Comparison of ENCODE assay signal across 25 mouse cellular contexts in the genomic region with DNA sequence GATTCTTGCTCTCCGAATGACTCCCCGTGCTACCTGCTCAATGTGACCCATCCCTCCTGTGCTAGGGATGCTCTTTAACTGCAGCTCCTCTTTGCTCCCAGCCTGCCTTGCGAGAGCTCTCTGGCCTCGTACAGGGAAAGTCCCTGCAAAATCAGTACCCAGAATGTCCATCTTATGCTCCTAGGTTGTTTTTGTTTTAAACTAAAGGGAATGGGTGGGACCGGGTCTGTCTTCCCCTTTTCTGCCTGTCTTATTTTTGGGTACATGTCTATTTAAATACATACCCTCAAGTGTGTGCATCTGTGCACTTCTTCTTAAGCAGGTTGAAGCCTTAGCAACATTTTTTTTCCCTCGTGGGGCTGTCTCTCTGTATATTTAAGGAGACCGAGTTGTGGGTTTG.
DNase-seq lines count a peak whose midpoint lies in the region; ATAC-seq and TF ChIP-seq lines count a peak whose summit lies in the region.
"Had no signal": no experiment of that assay in that cellular context is flagged by ENCODE, and none has a peak within 500 bp of the region (broad histone marks: within the 10 kb centered on the region; RNA-seq: fewer than 3 reads in every experiment).

No protein-coding gene starts in this region.

- no peak for TF ChIP-seq CTCF in gastrocnemius, adult 2 months (IDR thresholded peaks at IDR 0.05)

- H3K36me3 ChIP-seq in limb, embryonic 13.5 days, result peaks cover 69% of the 10 kb centered on the region
- peaks cover 93% of the 10 kb centered on the region for H3K36me3 ChIP-seq in limb, embryonic 10.5 days
- H3K36me3 ChIP-seq: hindbrain, embryonic 15.5 days; midbrain, embryonic 13.5 days had no signal

- H3K4me1 ChIP-seq in limb, embryonic 13.5 days, result no peaks in the 10 kb centered on the region; the same call in 1 of the 2 replicates
- 0 out of 2 replicates have a peak, but pooled peaks cover 9% of the 10 kb centered on the region for H3K4me1 ChIP-seq in limb, embryonic 10.5 days
- H3K4me1 ChIP-seq: hindbrain, embryonic 10.5 days; hindbrain, embryonic 15.5 days; midbrain, embryonic 13.5 days had no signal

- no peaks in the 10 kb centered on the region for H3K9me3 ChIP-seq in limb, embryonic 13.5 days
- no peaks in the 10 kb centered on the region for H3K9me3 ChIP-seq in limb, embryonic 10.5 days (replicated peaks)
- H3K9me3 ChIP-seq: embryonic facial prominence, embryonic 13.5 days; forebrain, embryonic 10.5 days; hindbrain, embryonic 10.5 days; hindbrain, embryonic 15.5 days; liver, embryonic 12.5 days; midbrain, embryonic 13.5 days had no signal

- no peak for DNase-seq in limb, embryonic 10.5 days (ENCODE audit: low spot score)
- DNase-seq in CD4-positive helper T cell, adult 2 months (ENCODE audit: low read depth, low spot score), result peak; percentile 67
- DNase-seq in T-cell, adult 2 months (ENCODE audit: low spot score), result peak; percentile 48
- no peak for DNase-seq in gastrocnemius, adult 2 months
- no peak for DNase-seq in lung, postnatal 4 days
- no peak for DNase-seq in ovary, adult 18-20 months (ENCODE audit: low spot score)
- DNase-seq: adrenal gland, postnatal 36 days; cerebellum, adult 18-20 months; cerebellum, postnatal 10 days; heart, postnatal 14 days; kidney, postnatal 14 days; liver, postnatal 0 days; thymus, postnatal 14 days had no signal

- H3K27me3 ChIP-seq in limb, embryonic 13.5 days, result no peaks in the 10 kb centered on the region
- H3K27me3 ChIP-seq in limb, embryonic 10.5 days (ENCODE audit: low read depth, poor library complexity, severe bottlenecking), result no peaks in the 10 kb centered on the region
- H3K27me3 ChIP-seq: embryonic facial prominence, embryonic 13.5 days; hindbrain, embryonic 15.5 days; liver, embryonic 12.5 days; midbrain, embryonic 13.5 days; Patski had no signal

- peak overlapping the region; percentile 39; the same call in 1 of the 2 replicates for H3K27ac ChIP-seq in limb, embryonic 13.5 days
- H3K27ac ChIP-seq in limb, embryonic 10.5 days, result no peak overlapping the region
- no peak overlapping the region; the same call in 1 of the 2 replicates for H3K27ac ChIP-seq in gastrocnemius, adult 2 months
- H3K27ac ChIP-seq: embryonic facial prominence, embryonic 13.5 days; forebrain, embryonic 10.5 days; hindbrain, embryonic 10.5 days; hindbrain, embryonic 15.5 days; liver, embryonic 12.5 days; macrophage; midbrain, embryonic 13.5 days had no signal

- no peak overlapping the region for H3K4me3 ChIP-seq in limb, embryonic 13.5 days
- H3K4me3 ChIP-seq in limb, embryonic 10.5 days, result no peak overlapping the region
- H3K4me3 ChIP-seq in gastrocnemius, adult 2 months, result no peak overlapping the region
- H3K4me3 ChIP-seq: embryonic facial prominence, embryonic 13.5 days; forebrain, embryonic 10.5 days; hindbrain, embryonic 10.5 days; hindbrain, embryonic 15.5 days; left cerebral cortex, adult 2 months; liver, embryonic 12.5 days; midbrain, embryonic 13.5 days had no signal

- H3K4me2 ChIP-seq in limb, embryonic 13.5 days (replicated peaks), result no peak overlapping the region
- H3K4me2 ChIP-seq: embryonic facial prominence, embryonic 13.5 days; hindbrain, embryonic 15.5 days; liver, embryonic 12.5 days; midbrain, embryonic 13.5 days had no signal

- no peak for ATAC-seq in limb, embryonic 13.5 days (ENCODE audit: low FRiP score, low read depth)
- peak; percentile 41 for ATAC-seq in neutrophil, adult 5-6 weeks (ENCODE audit: extremely low read depth, insufficient number of reproducible peaks, low FRiP score, poor library complexity, severe bottlenecking)
- ATAC-seq: forebrain, embryonic 16.5 days; liver, embryonic 12.5 days; liver, postnatal 0 days; midbrain, embryonic 13.5 days; Patski had no signal

- 90% methylated on average over 7 of the region's 7 CpGs for WGBS in limb, embryonic 13.5 days
- 94% methylated on average over 7 of the region's 7 CpGs for WGBS in limb, embryonic 10.5 days

- intact Hi-C loops in gastrocnemius, adult 2 months (cut with DNase I), result no loop called here

- no peak overlapping the region for H3K9ac ChIP-seq in limb, embryonic 13.5 days
- H3K9ac ChIP-seq: embryonic facial prominence, embryonic 13.5 days; hindbrain, embryonic 15.5 days; liver, embryonic 12.5 days; liver, postnatal 0 days; midbrain, embryonic 13.5 days had no signal

Comparison
In these comparisons a context has a peak if more than half of its experiments do, and no peak if none do; other contexts are left out.
1. DNase-seq: peak in CD4-positive helper T cell, adult 2 months (single experiment) and T-cell, adult 2 months (single experiment); none in limb, embryonic 10.5 days (single experiment), gastrocnemius, adult 2 months (single experiment), lung, postnatal 4 days (0 of 2) and ovary, adult 18-20 months (single experiment).